Mouse (Mus musculus) forebrain, embryonic 11.5 days (tissue): ENCODE measurements around the gene Gm17571. TPM values are rescaled to one million over a fixed set of nuclear protein-coding genes. Genes with fewer than 3 reads are reported as not detected.
A peak's percentile ranks its signal among the peaks of the same experiment; 100 is the strongest.

ENCODE experiments used
- ATAC-seq: fragments of 200-750 bp; cut with Nextera tagmentation; replicated peaks from 2 replicates; pipeline ENCODE4 v1.8.0; 2017; ENCODE audit warnings: moderate TSS enrichment; ENCODE audit not compliant: low FRiP score
- DNase-seq: peaks from one replicate; pipeline ENCODE4 v3.0.0-alpha.2; 2017; ENCODE audit warnings: low spot score
- H3K27ac ChIP-seq: fragments of 300-500 bp; sonication (generic); 2 replicates; pipeline ENCODE4 v1.5.1; 2014; ENCODE audit warnings: low read depth, low read length
- H3K27me3 ChIP-seq: fragments of 300-500 bp; sonication (generic); 2 replicates; pipeline ENCODE4 v1.6.1; 2014; ENCODE audit warnings: mild to moderate bottlenecking, low read length, mixed read lengths; ENCODE audit not compliant: control insufficient read depth, insufficient read depth
- H3K36me3 ChIP-seq: fragments of 300-500 bp; sonication (generic); 2 replicates; pipeline ENCODE4 v1.6.1; 2014; ENCODE audit warnings: mild to moderate bottlenecking, low read length, moderate library complexity, mixed read lengths; ENCODE audit not compliant: control insufficient read depth, insufficient read depth
- H3K4me1 ChIP-seq: fragments of 300-500 bp; sonication (generic); replicated peaks from 2 replicates; pipeline ENCODE4 v1.6.1; 2014; ENCODE audit warnings: low read length, mixed read lengths; ENCODE audit not compliant: control insufficient read depth, insufficient read depth
- H3K4me2 ChIP-seq: fragments of 300-500 bp; sonication (generic); 2 replicates; pipeline ENCODE4 v1.6.1; 2014; ENCODE audit warnings: low read depth, mild to moderate bottlenecking, low read length, moderate library complexity, mixed read lengths; ENCODE audit not compliant: severe bottlenecking
- H3K4me3 ChIP-seq: fragments of 300-500 bp; sonication (generic); 2 replicates; pipeline ENCODE4 v1.5.1; 2014; ENCODE audit warnings: low read depth, low read length
- H3K9ac ChIP-seq: fragments of 300-500 bp; sonication (generic); 2 replicates; pipeline ENCODE4 v1.6.1; 2014; ENCODE audit warnings: low read length
- H3K9me3 ChIP-seq: fragments of 300-500 bp; sonication (generic); 2 replicates; pipeline ENCODE4 v1.6.1; 2016; ENCODE audit warnings: low read length, mixed read lengths; ENCODE audit not compliant: control insufficient read depth
- WGBS: fragments of 180-500 bp; shearing (Covaris S2); extraction: QIAGEN DNeasy Blood & Tissue Kit; methylation state at CpG from one replicate; pipeline ENCODE4 v1.1.7; 2014; 5-methylcytosine and 5-hydroxymethylcytosine counted together
- polyA plus RNA-seq: library from polyadenylated mRNA; unstranded; fragments of >200 nt; fragmentation: Nextera tagmentation; extraction: Ambion mirVana; gene quantifications from 2 replicates; pipeline ENCODE4 v1.2.1, GENCODE M21; 2014

The Gm17571 gene
- polyA plus RNA-seq, 1 experiment from 2014 or later = not detected

DNA sequence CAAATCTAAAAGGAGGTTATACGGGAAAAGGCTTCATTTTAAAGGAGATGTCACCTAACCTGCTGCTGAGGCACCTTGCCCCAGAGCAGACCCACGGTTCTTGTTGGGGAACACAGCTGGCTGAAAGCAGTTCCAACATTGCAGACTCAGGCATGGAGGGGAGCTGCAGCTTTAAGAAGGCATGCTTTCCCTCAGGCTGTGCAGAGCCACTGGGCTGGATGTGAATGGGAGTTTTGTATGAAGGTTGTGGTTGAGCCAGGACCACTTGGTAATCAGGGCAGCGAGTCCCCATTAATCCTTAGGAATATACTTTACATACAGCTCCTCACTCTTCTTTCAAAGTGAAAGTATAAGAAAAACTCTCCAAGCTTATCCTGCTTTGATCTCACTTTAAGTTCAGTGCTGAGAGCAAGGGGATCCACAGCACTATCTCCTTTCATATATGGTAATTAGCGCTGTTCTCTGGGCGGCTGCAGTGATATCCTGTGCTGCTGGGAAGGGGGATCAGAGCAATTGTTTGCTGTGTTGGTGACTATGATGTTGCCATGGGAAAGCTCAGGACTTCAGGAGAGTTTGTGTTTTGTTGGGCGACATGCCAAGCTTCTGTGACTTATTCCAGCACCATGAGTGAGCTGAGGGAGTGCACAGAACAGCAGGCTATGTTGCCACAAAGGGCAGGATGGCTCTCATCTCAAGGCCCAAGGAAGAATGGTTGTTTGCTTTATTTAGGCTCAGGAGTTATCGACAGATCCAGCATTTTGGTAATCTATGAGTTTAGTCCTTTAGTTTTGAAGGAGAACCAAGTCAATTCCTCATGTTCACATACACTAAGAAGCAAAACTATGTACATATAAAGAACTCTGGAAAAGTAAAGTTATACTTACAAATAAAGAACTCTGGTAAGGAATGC, 21.3 kb downstream of the Gm17571 start:
- DNase-seq = peak; percentile 82
- H3K36me3 ChIP-seq = no peaks in the 10 kb centered on the region
- peak overlapping the region; percentile 28; the same call in 1 of the 2 replicates for H3K9ac ChIP-seq
- H3K9me3 ChIP-seq = no peaks in the 10 kb centered on the region
- H3K27ac ChIP-seq = peak overlapping the region; percentile 80
- WGBS = 21% methylated on average over 7 of the region's 7 CpGs
- ATAC-seq = peak; percentile 96
- peaks cover 7% of the 10 kb centered on the region; the same call in 1 of the 2 replicates for H3K4me1 ChIP-seq
- no peaks in the 10 kb centered on the region for H3K27me3 ChIP-seq
- peak overlapping the region; percentile 19 for H3K4me2 ChIP-seq
- no peak overlapping the region for H3K4me3 ChIP-seq

DNA sequence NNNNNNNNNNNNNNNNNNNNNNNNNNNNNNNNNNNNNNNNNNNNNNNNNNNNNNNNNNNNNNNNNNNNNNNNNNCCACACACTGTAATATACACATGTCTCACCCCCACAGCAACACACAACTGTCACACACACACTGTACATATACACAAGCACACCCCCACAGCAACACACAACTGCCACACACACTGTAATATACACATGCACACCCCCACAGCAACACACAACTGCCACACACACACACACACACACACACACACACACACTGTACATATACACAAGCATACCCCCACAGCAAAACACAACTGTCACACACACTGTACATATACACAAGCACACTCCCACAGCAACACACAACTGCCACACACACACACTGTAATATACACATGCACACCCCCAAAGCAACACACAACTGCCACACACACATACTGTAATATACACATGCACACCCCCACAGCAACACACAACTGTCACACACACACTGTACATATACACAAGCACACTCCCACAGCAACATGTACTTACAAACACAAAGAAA, 32.3 kb downstream of the Gm17571 start:
- Histone ChIP-seq H3K27ac (no peak overlapping the region), H3K9me3 (no peaks in the 10 kb centered on the region), H3K4me1 (no peaks in the 10 kb centered on the region), H3K4me3 (no peak overlapping the region), H3K9ac (no peak overlapping the region), H3K4me2 (no peak overlapping the region), H3K36me3 (peaks cover 2% of the 10 kb centered on the region; the same call in 1 of the 2 replicates), H3K27me3 (no peaks in the 10 kb centered on the region)
- DNase-seq (no peak), ATAC-seq (no peak; the same call in 1 of the 2 replicates)

Other genes with a start within 250 kb of the Gm17571 start
- 8.6 and 9.0 TPM in 2 replicates for gene Jrkl, start 200.9 kb downstream of the Gm17571 start, polyA plus RNA-seq
- gene Ccdc82, start 199.8 kb downstream of the Gm17571 start, polyA plus RNA-seq = 10.9 and 12.3 TPM in 2 replicates
- gene Maml2, start 148.8 kb downstream of the Gm17571 start, polyA plus RNA-seq = 9.8 and 9.9 TPM in 2 replicates